Mouse (Mus musculus): ENCODE data around the gene Ppp1r15a.

GRCm38 (mm10) chr7:45486158-45486557 is 39.9 kb downstream of the Ppp1r15a start:
- TF ChIP-seq CTCF (conservative IDR thresholded peaks at IDR 0.05; ENCODE audit: insufficient read depth, insufficient read length, low read depth, low read length) (no peak), POLR2A (IDR thresholded peaks at IDR 0.05; ENCODE audit: low read depth, low read length) (no peak)
